Mouse (Mus musculus) right cerebral cortex, adult 2 months (tissue): ENCODE data around the gene Prox1.

Experiments
- DNase-seq, 2 experiments: peaks; one replicate each; pipeline ENCODE4 v3.0.0; 2021 to 2022; ENCODE audit warnings: low spot score in 2 of 2

The Prox1 gene

GRCm38 (mm10) chr1:190085703-190086102 is 84.8 kb downstream of the Prox1 start:
- DNase-seq = no peak

DNA sequence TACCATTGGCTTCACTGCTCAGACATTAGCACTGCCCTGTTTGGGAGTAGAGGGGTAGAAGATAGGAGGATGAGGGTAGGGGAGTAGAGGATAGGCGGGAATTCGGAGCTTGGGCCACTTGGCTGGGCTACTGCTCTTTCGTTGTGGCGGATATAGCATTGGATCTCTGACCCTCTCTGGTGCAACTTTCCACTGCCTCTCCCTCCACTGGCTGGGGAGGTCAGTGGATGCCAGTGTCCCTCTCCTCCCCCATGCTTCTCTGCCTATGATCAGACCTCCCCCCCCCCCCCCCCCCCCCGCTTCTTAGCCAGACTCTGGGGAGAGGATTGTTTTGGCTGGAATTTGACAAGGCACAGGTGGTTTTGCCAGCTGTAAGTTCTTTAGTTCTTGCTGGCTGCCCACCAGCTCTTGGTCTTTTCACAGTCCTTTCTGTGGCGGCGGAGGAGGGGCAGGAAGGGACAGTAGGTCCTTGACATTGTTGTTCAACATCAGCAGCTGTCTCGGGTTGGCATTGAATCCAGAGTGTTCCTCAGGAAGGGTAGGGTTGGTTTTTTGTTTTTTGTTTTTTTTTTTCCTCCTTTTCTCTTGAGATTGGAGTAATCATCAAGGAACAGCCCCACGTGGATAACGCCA is 90.8 kb downstream of the Prox1 start:
- DNase-seq = no peak

GRCm38 (mm10) chr1:190076601-190077000 is 93.9 kb downstream of the Prox1 start:
- no peak for DNase-seq
